Mouse (Mus musculus) c-Kit-positive CD71-negative TER-119-negative erythroid progenitor cells, embryonic 14.5 days (primary cell): ENCODE measurements around the gene Mfn1.

Source experiments
- DNase-seq: peaks from one replicate; pipeline ENCODE4 v3.0.0-alpha.2; 2013; ENCODE audit warnings: low read depth

Mfn1 gene

GRCm38 (mm10) chr3:32510375-32511190, 18.7 kb upstream of the Mfn1 start:
- DNase-seq = peak; percentile 93

GRCm38 (mm10) chr3:32511191-32511550, 18.1 kb upstream of the Mfn1 start:
- no peak for DNase-seq

GRCm38 (mm10) chr3:32512686-32513284, 16.5 kb upstream of the Mfn1 start:
- no peak for DNase-seq

GRCm38 (mm10) chr3:32513528-32513927, 15.7 kb upstream of the Mfn1 start:
- DNase-seq = no peak

- DNase-seq = no peak
These were observed 2.1 kb upstream of the Mfn1 start for GRCm38 (mm10) chr3:32527181-32527580.

GRCm38 (mm10) chr3:32530041-32530440, 776 bp downstream of the Mfn1 start:
- DNase-seq = no peak

GRCm38 (mm10) chr3:32535692-32536091, 6.4 kb downstream of the Mfn1 start:
- DNase-seq = no peak

GRCm38 (mm10) chr3:32537556-32537955, 8.3 kb downstream of the Mfn1 start:
- no peak for DNase-seq

- DNase-seq = no peak
These were observed 8.8 kb downstream of the Mfn1 start for GRCm38 (mm10) chr3:32538091-32538490.

GRCm38 (mm10) chr3:32553061-32553460, 23.8 kb downstream of the Mfn1 start:
- DNase-seq = peak; percentile 12

- no peak for DNase-seq
These were observed 34.1 kb downstream of the Mfn1 start for GRCm38 (mm10) chr3:32563401-32563800.

GRCm38 (mm10) chr3:32573086-32573485, 43.8 kb downstream of the Mfn1 start:
- no peak for DNase-seq

GRCm38 (mm10) chr3:32573881-32574280, 44.6 kb downstream of the Mfn1 start:
- DNase-seq = no peak

- no peak for DNase-seq
These were observed 45.9 kb downstream of the Mfn1 start for GRCm38 (mm10) chr3:32575151-32575550.

GRCm38 (mm10) chr3:32578772-32579171, 49.5 kb downstream of the Mfn1 start:
- DNase-seq = no peak

GRCm38 (mm10) chr3:32580738-32581137, 51.5 kb downstream of the Mfn1 start:
- DNase-seq = no peak

GRCm38 (mm10) chr3:32581911-32582310, 52.6 kb downstream of the Mfn1 start:
- no peak for DNase-seq

GRCm38 (mm10) chr3:32583489-32583888, 54.2 kb downstream of the Mfn1 start:
- no peak for DNase-seq

GRCm38 (mm10) chr3:32586274-32586673, 57.0 kb downstream of the Mfn1 start:
- no peak for DNase-seq

GRCm38 (mm10) chr3:32595080-32595479, 65.8 kb downstream of the Mfn1 start:
- no peak for DNase-seq

- no peak for DNase-seq
These were observed 70.1 kb downstream of the Mfn1 start for GRCm38 (mm10) chr3:32599328-32599727.

GRCm38 (mm10) chr3:32601055-32601454, 71.8 kb downstream of the Mfn1 start:
- no peak for DNase-seq

GRCm38 (mm10) chr3:32609233-32609632, 80.0 kb downstream of the Mfn1 start:
- DNase-seq = no peak

GRCm38 (mm10) chr3:32610560-32610959, 81.3 kb downstream of the Mfn1 start:
- no peak for DNase-seq
